Mouse (Mus musculus) ovary, adult 10 weeks (tissue): ENCODE measurements around the gene Inppl1. TPM values are rescaled to one million over a fixed set of nuclear protein-coding genes. Genes with fewer than 3 reads are reported as not detected.

ENCODE experiments used
- polyA plus RNA-seq: library from polyadenylated mRNA; stranded (reverse); fragments of 350-450 nt; fragmentation: Illumina TruSeq; extraction: RNeasy Lipid Tissue Mini Kit (QIAGEN cat#74804); gene quantifications from one replicate; pipeline ENCODE4 v1.2.3, GENCODE M21; 2014

Inppl1 gene
- 43.3 TPM for polyA plus RNA-seq

GRCm38 (mm10) chr7:101837606-101838471, at the start of gene Inppl1:
TSS of gene Inppl1 (minus strand) at chr7:101838229.

GRCm38 (mm10) chr7:101870629-101871028, 32.6 kb upstream of the Inppl1 start, which contains the start of gene Folr1:
TSS of gene Folr1 (minus strand) at chr7:101870788.

GRCm38 (mm10) chr7:101863415-101863814, 25.4 kb upstream of the Inppl1 start, which contains the start of gene Anapc15:
TSS of gene Anapc15 (plus strand) at chr7:101863715.

GRCm38 (mm10) chr7:101857094-101857493, 19.1 kb upstream of the Inppl1 start, which contains the start of gene Folr2:
TSS of gene Folr2 (minus strand) at chr7:101857194.

GRCm38 (mm10) chr7:101817861-101818401, 20.1 kb downstream of the Inppl1 start, which contains the start of gene Phox2a:
TSS of gene Phox2a (plus strand) at chr7:101818313.

Other genes with a start within 250 kb of the Inppl1 start
- 9.8 TPM for gene Clpb, start 174.6 kb downstream of the Inppl1 start, polyA plus RNA-seq
- not detected for gene Phox2a, start 19.9 kb downstream of the Inppl1 start, polyA plus RNA-seq
- not detected for gene Folr2, start 19.0 kb upstream of the Inppl1 start, polyA plus RNA-seq
- 8.1 TPM for gene Anapc15, start 25.5 kb upstream of the Inppl1 start, polyA plus RNA-seq
- gene Folr1, start 32.6 kb upstream of the Inppl1 start, polyA plus RNA-seq, result 12.2 TPM
- 8.6 TPM for gene Lamtor1, start 67.7 kb upstream of the Inppl1 start, polyA plus RNA-seq
- gene Tomt, start 68.1 kb upstream of the Inppl1 start, polyA plus RNA-seq, result not detected
- gene Lrrc51, start 95.7 kb upstream of the Inppl1 start, polyA plus RNA-seq, result 3.6 TPM
- gene Numa1, start 95.9 kb upstream of the Inppl1 start, polyA plus RNA-seq, result 125 TPM
- gene Il18bp, start 180.5 kb upstream of the Inppl1 start, polyA plus RNA-seq, result 12.7 TPM
- 10.1 TPM for gene Rnf121, start 227.2 kb upstream of the Inppl1 start, polyA plus RNA-seq
- 14.4 TPM for gene Xndc1, start 227.3 kb upstream of the Inppl1 start, polyA plus RNA-seq
- not detected for gene Xntrpc, start 227.5 kb upstream of the Inppl1 start, polyA plus RNA-seq
- gene Trpc2, start 244.9 kb upstream of the Inppl1 start, polyA plus RNA-seq, result not detected